Mouse (Mus musculus) lung, embryonic 14.5 days (tissue): ENCODE results near the gene Ptcd1. TPM values are rescaled to one million over a fixed set of nuclear protein-coding genes. Genes with fewer than 3 reads are reported as not detected.

Experiments
- ATAC-seq: fragments of 200-750 bp; cut with Nextera tagmentation; 2 replicates; pipeline ENCODE4 v1.8.0; 2017; ENCODE audit warnings: mild to moderate bottlenecking, moderate TSS enrichment, moderate library complexity; ENCODE audit not compliant: insufficient read depth
- DNase-seq: peaks from one replicate; pipeline ENCODE4 v3.0.0-alpha.2; 2015
- H3K27ac ChIP-seq: fragments of 300-500 bp; sonication (generic); 2 replicates; pipeline ENCODE4 v1.5.1; 2014; ENCODE audit warnings: low read depth, mild to moderate bottlenecking, moderate library complexity
- H3K27me3 ChIP-seq: fragments of 300-500 bp; sonication (generic); 2 replicates; pipeline ENCODE4 v1.6.1; 2014; ENCODE audit warnings: low read length, control low read depth; ENCODE audit not compliant: insufficient read depth
- H3K36me3 ChIP-seq: fragments of 300-500 bp; sonication (generic); 2 replicates; pipeline ENCODE4 v1.6.1; 2014; ENCODE audit warnings: control low read depth; ENCODE audit not compliant: insufficient read depth
- H3K4me1 ChIP-seq: fragments of 300-500 bp; sonication (generic); 2 replicates; pipeline ENCODE4 v1.6.1; 2014; ENCODE audit warnings: antibody characterized with exemption, control low read depth; ENCODE audit not compliant: insufficient read depth
- H3K4me2 ChIP-seq: fragments of 300-500 bp; sonication (generic); 2 replicates; pipeline ENCODE4 v1.6.1; 2014; ENCODE audit warnings: mild to moderate bottlenecking
- H3K4me3 ChIP-seq: fragments of 300-500 bp; sonication (generic); 2 replicates; pipeline ENCODE4 v1.5.1; 2014; ENCODE audit warnings: low read depth, low read length
- H3K9ac ChIP-seq: fragments of 300-500 bp; sonication (generic); 2 replicates; pipeline ENCODE4 v1.6.1; 2014
- H3K9me3 ChIP-seq: fragments of 300-500 bp; sonication (generic); 2 replicates; pipeline ENCODE4 v1.6.1; 2016; ENCODE audit warnings: low read depth, low read length, control low read depth
- CTCF ChIP-seq: IDR thresholded peaks from 2 replicates; pipeline ENCODE4 v1.5.1; 2016; ENCODE audit warnings: antibody characterized with exemption, low read depth
- WGBS: fragments of 180-500 bp; shearing (Covaris S2); extraction: QIAGEN DNeasy Blood & Tissue Kit; methylation state at CpG from one replicate; pipeline ENCODE4 v1.1.7; 2014; 5-methylcytosine and 5-hydroxymethylcytosine counted together
- polyA plus RNA-seq: library from polyadenylated mRNA; unstranded; fragments of >200 nt; fragmentation: Nextera tagmentation; extraction: Ambion mirVana; gene quantifications from 2 replicates; pipeline ENCODE4 v1.2.1, GENCODE M21; 2014

The Ptcd1 gene
- polyA plus RNA-seq, 1 experiment from 2014 or later = 13.0 TPM

DNA sequence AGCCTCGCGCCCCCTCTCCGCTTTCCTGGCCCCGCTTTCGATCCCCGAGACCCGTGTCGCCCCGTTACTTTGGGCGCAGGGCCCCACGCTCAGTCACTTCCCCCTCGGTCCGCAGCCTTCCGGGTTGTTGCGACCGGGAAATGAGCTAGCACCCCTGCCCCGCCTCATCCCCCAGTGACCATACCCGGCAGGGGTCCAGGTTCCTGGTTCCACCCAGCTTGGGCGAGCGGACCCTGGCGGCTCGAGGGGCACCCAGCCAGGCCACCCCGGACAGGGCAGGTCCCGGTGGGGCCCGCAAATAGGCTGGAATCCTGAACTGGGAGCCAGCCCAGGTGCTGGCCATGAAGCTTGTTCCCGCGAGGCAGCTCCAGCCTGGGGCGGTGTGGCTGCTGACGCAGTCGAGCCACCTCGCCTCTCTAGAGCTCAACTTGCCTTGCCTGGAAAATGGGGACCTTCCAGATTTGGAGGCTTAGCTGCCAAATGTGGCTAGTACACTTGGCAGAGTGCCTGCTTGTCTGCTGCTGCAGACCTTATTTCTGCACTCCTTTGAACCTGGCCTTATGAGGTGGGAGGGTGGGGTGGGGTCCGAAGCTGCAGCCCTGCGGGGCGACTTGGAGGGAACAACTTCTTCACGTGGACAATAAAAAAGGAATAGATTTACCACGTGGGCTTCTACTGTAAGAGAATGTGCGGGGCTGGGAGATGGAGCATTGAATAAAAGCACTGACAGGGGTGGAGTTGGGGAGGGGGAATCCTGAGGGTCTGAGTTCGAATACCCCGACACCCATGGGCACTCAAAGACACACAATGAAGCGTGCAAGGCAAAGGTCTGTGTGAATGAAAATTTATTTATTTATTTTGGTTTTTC lies 52.1 kb downstream of the Ptcd1 start:
- WGBS = 13% methylated on average over 40 of the region's 40 CpGs
- H3K27me3 ChIP-seq = no peaks in the 10 kb centered on the region
- peak overlapping the region; percentile 78 for H3K4me2 ChIP-seq
- H3K4me1 ChIP-seq = no peaks in the 10 kb centered on the region
- peak overlapping the region; percentile 69 for H3K4me3 ChIP-seq
- TF ChIP-seq CTCF = no peak
- ATAC-seq = peak; percentile 22; the same call in 1 of the 2 replicates
- DNase-seq = peak; percentile 65
- peaks cover 11% of the 10 kb centered on the region for H3K36me3 ChIP-seq
- H3K9me3 ChIP-seq = no peaks in the 10 kb centered on the region
- peak overlapping the region; percentile 51; the same call in 1 of the 2 replicates for H3K27ac ChIP-seq
- peak overlapping the region; percentile 66 for H3K9ac ChIP-seq

DNA sequence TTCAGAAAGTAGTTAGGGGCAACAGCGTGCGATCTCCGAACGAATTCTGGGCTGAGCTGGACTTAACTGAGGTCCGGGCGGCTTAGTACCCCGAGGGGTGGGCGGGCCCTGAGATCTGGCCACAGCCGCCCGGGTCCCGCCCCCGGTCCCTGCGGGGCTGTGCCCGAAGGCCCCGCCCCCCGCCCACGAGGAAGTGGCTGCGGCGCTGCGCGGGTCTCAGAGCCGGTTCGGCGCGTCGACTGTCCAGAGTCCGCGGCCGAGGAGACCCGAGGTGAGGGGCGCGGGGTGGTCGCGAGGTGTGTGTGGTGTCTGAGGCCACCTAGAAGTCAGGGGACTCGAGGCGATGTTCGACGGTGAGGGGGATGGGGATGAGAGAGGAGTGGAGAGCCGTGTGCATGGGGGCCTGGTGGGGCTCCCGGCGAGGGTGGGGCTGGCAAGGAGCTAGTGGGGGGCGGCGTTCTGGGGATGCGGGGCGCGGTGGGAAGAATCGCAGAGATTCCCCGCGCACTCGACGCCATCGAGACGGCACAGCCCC lies 52.8 kb downstream of the Ptcd1 start, which contains the start of gene Arpc1b:
Arpc1b (plus strand) TSS at position 145 of the 535 bp plus-strand sequence.
- Histone ChIP-seq H3K9ac (peak within 1 kb of the TSS; percentile 66), H3K27ac (peak within 1 kb of the TSS; percentile 51; the same call in 1 of the 2 replicates), H3K9me3 (no peaks in the 10 kb centered on the region), H3K27me3 (no peaks in the 10 kb centered on the region), H3K36me3 (peaks cover 18% of the 10 kb centered on the region), H3K4me2 (peak within 1 kb of the TSS; percentile 78), H3K4me3 (peak within 1 kb of the TSS; percentile 69), H3K4me1 (no peaks in the 10 kb centered on the region)
- ATAC-seq = peak; percentile 77
- DNase-seq = peak; percentile 89
- TF ChIP-seq CTCF = no peak
- under 1% methylated on average over 44 of the region's 53 CpGs for WGBS

DNA sequence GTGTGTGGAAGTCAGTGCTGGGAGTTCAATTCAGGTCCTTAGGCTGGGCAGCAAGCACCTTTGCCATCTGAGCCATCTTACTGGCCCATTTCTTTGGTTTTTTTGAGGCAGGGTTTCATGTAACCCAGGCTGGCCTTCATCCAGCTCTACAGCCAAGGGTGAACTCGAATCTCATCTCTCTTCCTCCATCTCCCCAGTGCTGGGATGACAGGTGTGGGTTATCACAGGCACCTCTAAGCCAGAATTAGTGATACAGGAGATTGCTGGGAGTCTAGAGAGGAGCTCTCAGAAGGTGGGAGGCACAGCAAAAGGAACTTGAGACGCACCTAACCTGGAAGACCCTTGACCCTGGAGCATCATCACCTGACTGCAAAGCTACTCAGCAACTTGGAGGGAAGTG lies 53.5 kb downstream of the Ptcd1 start:
- no peaks in the 10 kb centered on the region for H3K27me3 ChIP-seq
- peak overlapping the region; percentile 69 for H3K4me3 ChIP-seq
- no peak for ATAC-seq
- H3K9me3 ChIP-seq = no peaks in the 10 kb centered on the region
- WGBS = 18% methylated on average over 2 of the region's 2 CpGs
- no peak for DNase-seq
- H3K4me1 ChIP-seq = no peaks in the 10 kb centered on the region
- H3K4me2 ChIP-seq = peak overlapping the region; percentile 78
- TF ChIP-seq CTCF = no peak
- peaks cover 25% of the 10 kb centered on the region for H3K36me3 ChIP-seq
- no peak overlapping the region for H3K27ac ChIP-seq
- peak overlapping the region; percentile 66 for H3K9ac ChIP-seq

DNA sequence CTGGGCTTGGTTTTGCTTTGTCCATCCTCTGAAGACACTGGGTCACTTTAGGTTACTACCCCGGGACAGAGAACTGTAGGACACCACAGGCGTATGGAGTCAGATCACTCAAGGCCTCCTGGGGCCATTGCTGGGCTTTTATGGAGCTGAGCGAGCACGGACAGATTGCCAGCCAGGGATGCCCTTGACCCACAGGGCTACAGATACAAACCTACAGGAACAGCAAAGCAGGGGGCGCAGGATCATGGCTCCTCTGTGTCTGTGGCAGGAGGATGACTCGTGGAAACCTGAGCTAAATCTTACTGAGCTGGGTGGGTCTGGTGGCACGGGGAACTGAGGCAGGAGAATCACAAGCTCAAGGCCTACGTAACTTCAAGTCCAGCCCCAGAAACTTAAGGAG lies 54.3 kb downstream of the Ptcd1 start:
- Histone ChIP-seq H3K9ac (no peak overlapping the region), H3K9me3 (no peaks in the 10 kb centered on the region), H3K4me2 (no peak overlapping the region), H3K27ac (no peak overlapping the region), H3K36me3 (peaks cover 34% of the 10 kb centered on the region), H3K27me3 (no peaks in the 10 kb centered on the region), H3K4me3 (no peak overlapping the region), H3K4me1 (no peaks in the 10 kb centered on the region)
- DNase-seq = no peak
- WGBS = 72% methylated on average over 8 of the region's 8 CpGs
- TF ChIP-seq CTCF = no peak
- ATAC-seq = no peak

DNA sequence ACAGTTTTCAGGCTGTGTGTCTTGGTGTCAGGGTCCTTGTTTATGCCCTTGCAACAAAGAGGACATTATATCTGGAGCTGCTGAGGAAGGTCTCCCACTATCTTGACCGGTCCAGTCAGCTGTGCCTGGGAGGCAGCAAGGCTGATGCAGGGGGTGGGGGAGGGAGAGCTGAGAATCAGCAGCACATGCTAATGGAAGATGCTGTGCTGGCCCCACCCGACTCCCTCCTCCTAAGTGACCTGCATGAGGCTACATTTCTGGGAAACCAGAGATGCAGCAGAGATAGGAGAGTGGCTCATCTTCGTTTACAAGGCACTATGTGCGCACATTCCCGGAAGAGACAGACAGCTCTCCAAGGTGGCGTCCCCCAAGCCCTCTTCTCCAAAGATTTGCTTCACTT lies 56.5 kb downstream of the Ptcd1 start:
- 81% methylated on average over 6 of the region's 6 CpGs for WGBS

DNA sequence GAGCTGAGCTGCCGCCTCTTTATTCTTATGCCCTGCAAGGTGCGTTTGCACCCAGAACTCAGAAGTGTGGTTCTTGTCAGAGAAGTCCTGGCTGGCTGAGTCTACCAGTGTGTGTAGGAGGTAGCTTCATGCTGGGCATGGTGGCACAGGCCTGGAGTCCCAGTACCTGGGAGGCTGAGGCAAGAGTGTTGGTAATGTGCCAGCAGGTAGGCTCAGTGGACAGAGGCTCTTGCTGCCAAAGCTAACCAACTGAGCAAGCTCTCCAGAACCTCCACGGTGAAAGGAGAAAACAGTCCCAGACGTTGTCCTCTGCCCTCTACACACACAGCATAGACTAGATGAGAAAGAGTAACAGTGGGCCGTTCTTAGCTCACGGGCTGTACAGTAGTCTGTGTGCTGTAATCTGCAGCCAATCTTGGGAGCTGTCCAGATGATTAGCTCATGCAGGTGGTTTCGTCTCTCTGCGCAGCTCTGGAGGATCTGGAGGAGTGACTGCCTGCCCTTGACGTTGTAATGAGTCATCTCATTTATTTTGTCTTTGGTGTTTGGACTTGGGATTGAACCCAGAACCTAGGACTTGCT lies 61.1 kb downstream of the Ptcd1 start:
- Histone ChIP-seq H3K4me1 (no peaks in the 10 kb centered on the region), H3K9me3 (no peaks in the 10 kb centered on the region), H3K27me3 (no peaks in the 10 kb centered on the region), H3K36me3 (peaks cover 92% of the 10 kb centered on the region), H3K9ac (no peak overlapping the region), H3K4me2 (no peak overlapping the region), H3K27ac (no peak overlapping the region), H3K4me3 (no peak overlapping the region)
- TF ChIP-seq CTCF = no peak
- ATAC-seq = no peak
- no peak for DNase-seq
- 90% methylated on average over 9 of the region's 9 CpGs for WGBS

More for the DNA sequence above, 56.5 kb downstream of the Ptcd1 start:
- Histone ChIP-seq H3K4me3 (no peak overlapping the region), H3K27ac (no peak overlapping the region), H3K9ac (no peak overlapping the region), H3K9me3 (no peaks in the 10 kb centered on the region), H3K36me3 (peaks cover 55% of the 10 kb centered on the region), H3K27me3 (no peaks in the 10 kb centered on the region), H3K4me1 (no peaks in the 10 kb centered on the region), H3K4me2 (no peak overlapping the region)
- ATAC-seq (no peak), DNase-seq (no peak)
- TF ChIP-seq CTCF = no peak

DNA sequence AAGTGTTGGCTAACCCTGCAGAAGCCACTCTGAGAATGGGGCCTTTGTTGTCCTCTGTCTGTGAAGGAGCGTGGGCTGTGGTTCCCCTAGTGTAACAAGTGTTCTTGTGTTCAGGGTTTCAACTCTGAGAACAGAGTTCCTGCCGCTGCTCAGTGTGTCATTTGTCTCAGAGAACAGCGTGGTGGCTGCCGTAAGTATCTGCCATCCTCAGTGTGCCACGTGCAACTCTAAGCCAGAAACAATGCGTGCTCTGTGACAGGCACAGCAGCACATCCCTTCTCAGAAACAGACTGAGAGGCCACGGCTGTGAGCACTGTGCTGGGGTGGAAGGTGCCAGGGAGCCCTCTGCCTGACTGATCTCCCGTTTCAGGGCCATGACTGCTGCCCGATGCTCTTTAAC lies 62.6 kb downstream of the Ptcd1 start:
- no peak overlapping the region for H3K4me3 ChIP-seq
- peaks cover 84% of the 10 kb centered on the region for H3K36me3 ChIP-seq
- no peak overlapping the region for H3K27ac ChIP-seq
- no peak overlapping the region for H3K4me2 ChIP-seq
- no peaks in the 10 kb centered on the region for H3K27me3 ChIP-seq
- no peaks in the 10 kb centered on the region for H3K4me1 ChIP-seq
- no peaks in the 10 kb centered on the region for H3K9me3 ChIP-seq
- no peak for DNase-seq
- no peak overlapping the region for H3K9ac ChIP-seq
- ATAC-seq = no peak
- TF ChIP-seq CTCF = no peak
- 78% methylated on average over 9 of the region's 9 CpGs for WGBS
